Mouse (Mus musculus): ENCODE measurements at regions not wholly inside any gene's neighbourhood (a gene's known extent, or its start where the extent isn't known, plus 50 kb on each side); places are given as distances from the start of the nearest gene placed in this dataset.

DNA sequence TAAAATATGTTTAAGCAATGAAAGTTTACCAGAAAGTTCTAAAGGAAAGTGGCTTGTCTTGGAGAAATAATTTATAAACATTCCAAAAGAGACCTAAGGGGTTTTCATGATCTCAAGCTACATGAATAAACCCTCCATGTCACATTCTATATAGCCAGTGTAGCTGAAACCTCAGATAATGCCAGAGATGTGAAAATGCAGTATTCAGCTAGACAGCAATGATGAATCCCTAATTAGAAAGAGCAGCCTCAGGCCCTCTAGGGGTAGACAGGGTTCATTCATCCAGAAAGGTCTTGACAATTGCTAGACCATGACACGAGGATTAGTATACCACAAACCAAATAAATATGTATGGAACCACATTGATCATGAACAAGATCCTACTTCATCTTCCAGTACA is 97.2 kb upstream of the Nox4 start:
- H3K9ac ChIP-seq (replicated peaks) = no peak overlapping the region

DNA sequence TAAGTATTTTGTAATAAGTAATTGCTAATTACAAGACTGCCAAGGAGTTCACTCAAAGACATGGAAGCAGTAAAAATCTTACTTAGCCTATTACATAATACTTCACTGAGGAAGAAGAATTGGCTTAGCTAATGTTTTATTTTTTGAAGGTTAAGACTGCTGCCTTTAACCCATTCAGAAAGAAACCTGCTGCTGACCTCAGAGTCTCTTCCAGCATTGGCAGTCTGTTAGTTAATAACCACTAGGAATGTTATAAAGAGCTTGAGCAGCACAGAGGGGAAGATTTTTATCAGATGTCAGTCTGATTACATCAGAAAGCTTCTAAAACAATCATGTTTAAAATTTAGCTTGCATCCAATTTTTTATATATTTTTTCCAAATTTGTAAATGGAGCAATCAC is 94.9 kb upstream of the Nox4 start:
- DNase-seq (ENCODE audit: low read depth in 3 of 3, low spot score in 3 of 3) = no peak
- TF ChIP-seq CTCF (IDR thresholded peaks at IDR 0.05; ENCODE audit: low read depth) (no peak), EP300 (IDR thresholded peaks at IDR 0.05; ENCODE audit: low read depth) (no peak)
- no peaks in the 10 kb centered on the region for H3K27me3 ChIP-seq (ENCODE audit: control insufficient read depth, insufficient read depth, low read length)

More for the DNA sequence above, 97.2 kb upstream of the Nox4 start:
- Histone ChIP-seq H3K36me3 (replicated peaks; ENCODE audit: control insufficient read depth, insufficient read depth, low read depth) (no peaks in the 10 kb centered on the region), H3K4me1 (replicated peaks; ENCODE audit: control insufficient read depth in 2 of 2, insufficient read depth in 2 of 2, low read length in 1 of 2) (no peaks in the 10 kb centered on the region), H3K27ac (no peak overlapping the region), H3K27me3 (ENCODE audit: control insufficient read depth, insufficient read depth, low read length) (no peaks in the 10 kb centered on the region), H3K9me3 (ENCODE audit: control insufficient read depth, low read length) (no peaks in the 10 kb centered on the region), H3K4me2 (ENCODE audit: low read depth) (no peak overlapping the region), H3K4me3 (ENCODE audit: insufficient read depth in 1 of 2, low read depth in 2 of 2, low read length in 2 of 2) (no peak overlapping the region)
- WGBS (ENCODE audit: insufficient replicate concordance) = 35% methylated on average over 1 of the region's 1 CpGs
- no peak for TF ChIP-seq EP300 (IDR thresholded peaks at IDR 0.05; ENCODE audit: low read depth)
- ATAC-seq (ENCODE audit: insufficient read depth) (no peak), DNase-seq (ENCODE audit: low read depth in 3 of 3, low spot score in 3 of 3) (no peak)

DNA sequence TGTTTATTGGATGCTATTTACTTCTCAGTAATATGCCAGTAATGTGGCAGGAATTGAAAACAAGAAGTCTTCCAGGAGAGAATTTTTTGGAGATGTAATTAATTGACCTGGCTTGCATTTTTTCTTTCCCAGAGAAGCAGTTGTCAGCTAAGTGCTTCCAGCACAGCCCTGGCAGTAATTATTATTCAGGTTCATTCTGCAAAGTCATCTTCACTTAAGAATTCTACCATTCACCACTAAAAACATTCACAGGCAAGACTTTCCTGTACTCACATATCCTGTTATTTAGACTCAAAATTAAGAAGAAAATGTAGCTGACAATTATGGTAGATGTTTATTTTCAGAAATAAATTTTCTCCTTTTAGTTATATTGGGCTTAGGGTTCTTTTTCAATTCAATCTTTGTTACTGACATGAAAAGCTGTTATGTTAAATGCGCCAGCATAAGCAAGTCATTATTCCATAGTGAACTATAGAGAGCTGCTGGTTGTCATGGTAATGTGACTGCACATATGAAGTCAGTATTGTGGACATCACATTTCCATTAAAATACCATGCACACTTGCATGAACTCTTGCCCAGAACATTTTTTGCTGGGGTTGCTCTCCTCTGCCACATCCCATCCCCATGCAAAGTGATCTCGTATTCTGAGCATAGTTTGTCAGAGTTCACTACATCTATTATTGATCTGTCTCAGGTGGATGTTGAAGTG is 59.3 kb upstream of the Nox4 start:
- DNase-seq (ENCODE audit: low read depth in 3 of 3, low spot score in 3 of 3) (no peak), ATAC-seq (ENCODE audit: insufficient read depth) (no peak)
- H3K4me3 ChIP-seq (ENCODE audit: insufficient read depth in 1 of 2, low read depth in 2 of 2, low read length in 2 of 2) = no peak overlapping the region
- no peaks in the 10 kb centered on the region for H3K36me3 ChIP-seq (replicated peaks; ENCODE audit: control insufficient read depth, insufficient read depth, low read depth)
- H3K9me3 ChIP-seq (ENCODE audit: control insufficient read depth, low read length) = no peaks in the 10 kb centered on the region
- WGBS (ENCODE audit: insufficient replicate concordance) = 53% methylated on average over 2 of the region's 2 CpGs
- TF ChIP-seq CTCF (IDR thresholded peaks at IDR 0.05; ENCODE audit: low read depth) (no peak), EP300 (IDR thresholded peaks at IDR 0.05; ENCODE audit: low read depth) (no peak)
- H3K4me1 ChIP-seq (replicated peaks; ENCODE audit: control insufficient read depth in 2 of 2, insufficient read depth in 2 of 2, low read length in 1 of 2) = no peaks in the 10 kb centered on the region
- no peak overlapping the region for H3K9ac ChIP-seq (replicated peaks)
- H3K27ac ChIP-seq = no peak overlapping the region
- H3K27me3 ChIP-seq (ENCODE audit: control insufficient read depth, insufficient read depth, low read length) = no peaks in the 10 kb centered on the region
- no peak overlapping the region for H3K4me2 ChIP-seq (ENCODE audit: low read depth)

More for the DNA sequence above, 94.9 kb upstream of the Nox4 start:
- no peak overlapping the region for H3K4me3 ChIP-seq (ENCODE audit: insufficient read depth in 1 of 2, low read depth in 2 of 2, low read length in 2 of 2)
- H3K9me3 ChIP-seq (ENCODE audit: control insufficient read depth, low read length) = no peaks in the 10 kb centered on the region
- H3K4me1 ChIP-seq (replicated peaks; ENCODE audit: control insufficient read depth in 2 of 2, insufficient read depth in 2 of 2, low read length in 1 of 2) = no peaks in the 10 kb centered on the region
- no peak overlapping the region for H3K27ac ChIP-seq
- H3K9ac ChIP-seq (replicated peaks) = no peak overlapping the region
- no peak overlapping the region for H3K4me2 ChIP-seq (ENCODE audit: low read depth)
- H3K36me3 ChIP-seq (replicated peaks; ENCODE audit: control insufficient read depth, insufficient read depth, low read depth) = no peaks in the 10 kb centered on the region
- ATAC-seq (ENCODE audit: insufficient read depth) = no peak

DNA sequence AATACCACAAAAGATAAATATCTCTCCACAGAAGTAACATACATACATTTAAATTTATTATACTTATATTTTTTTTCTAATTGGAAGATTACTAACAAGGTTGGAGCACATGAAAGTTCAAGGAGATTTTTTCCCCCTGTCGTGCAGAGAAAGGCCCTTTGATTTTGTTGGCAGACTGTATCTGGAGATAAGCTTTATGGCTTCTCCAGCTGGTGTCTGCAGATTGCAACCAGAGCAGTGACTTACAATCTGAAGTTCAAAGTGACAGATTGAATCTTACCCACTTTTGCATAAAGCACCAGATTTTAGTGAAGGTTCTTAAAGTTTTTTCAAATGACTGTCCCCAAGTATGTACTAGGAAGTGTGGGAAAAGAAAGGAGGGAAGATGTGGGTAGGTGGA is 50.2 kb upstream of the Nox4 start:
- Histone ChIP-seq H3K9ac (replicated peaks) (no peak overlapping the region), H3K4me2 (ENCODE audit: low read depth) (no peak overlapping the region), H3K4me1 (replicated peaks; ENCODE audit: control insufficient read depth in 2 of 2, insufficient read depth in 2 of 2, low read length in 1 of 2) (no peaks in the 10 kb centered on the region), H3K9me3 (ENCODE audit: control insufficient read depth, low read length) (no peaks in the 10 kb centered on the region), H3K27me3 (ENCODE audit: control insufficient read depth, insufficient read depth, low read length) (no peaks in the 10 kb centered on the region), H3K4me3 (ENCODE audit: insufficient read depth in 1 of 2, low read depth in 2 of 2, low read length in 2 of 2) (no peak overlapping the region), H3K36me3 (replicated peaks; ENCODE audit: control insufficient read depth, insufficient read depth, low read depth) (no peaks in the 10 kb centered on the region), H3K27ac (no peak overlapping the region)
- ATAC-seq (ENCODE audit: insufficient read depth) (no peak), DNase-seq (ENCODE audit: low read depth in 3 of 3, low spot score in 3 of 3) (no peak)
- WGBS (ENCODE audit: insufficient replicate concordance) = 19% methylated on average over 1 of the region's 1 CpGs
- TF ChIP-seq EP300 (IDR thresholded peaks at IDR 0.05; ENCODE audit: low read depth) = no peak
- TF ChIP-seq CTCF (IDR thresholded peaks at IDR 0.05; ENCODE audit: low read depth) = no peak
